Mouse (Mus musculus) subcutaneous adipose tissue, adult 2 months (tissue): Measurements from ENCODE around the gene Parm1. TPM values are rescaled to one million over a fixed set of nuclear protein-coding genes. Genes with fewer than 3 reads are reported as not detected.

Source experiments
- polyA plus RNA-seq: library from polyadenylated mRNA; depleted of rRNA; stranded (reverse); fragments of >200 nt; gene quantifications from 2 replicates; pipeline ENCODE4 v1.2.3, GENCODE M21; 2012; ENCODE audit warnings: low replicate concordance; rRNA removed

Parm1 gene
- 19.6 and 25.4 TPM in 2 replicates for polyA plus RNA-seq

DNA sequence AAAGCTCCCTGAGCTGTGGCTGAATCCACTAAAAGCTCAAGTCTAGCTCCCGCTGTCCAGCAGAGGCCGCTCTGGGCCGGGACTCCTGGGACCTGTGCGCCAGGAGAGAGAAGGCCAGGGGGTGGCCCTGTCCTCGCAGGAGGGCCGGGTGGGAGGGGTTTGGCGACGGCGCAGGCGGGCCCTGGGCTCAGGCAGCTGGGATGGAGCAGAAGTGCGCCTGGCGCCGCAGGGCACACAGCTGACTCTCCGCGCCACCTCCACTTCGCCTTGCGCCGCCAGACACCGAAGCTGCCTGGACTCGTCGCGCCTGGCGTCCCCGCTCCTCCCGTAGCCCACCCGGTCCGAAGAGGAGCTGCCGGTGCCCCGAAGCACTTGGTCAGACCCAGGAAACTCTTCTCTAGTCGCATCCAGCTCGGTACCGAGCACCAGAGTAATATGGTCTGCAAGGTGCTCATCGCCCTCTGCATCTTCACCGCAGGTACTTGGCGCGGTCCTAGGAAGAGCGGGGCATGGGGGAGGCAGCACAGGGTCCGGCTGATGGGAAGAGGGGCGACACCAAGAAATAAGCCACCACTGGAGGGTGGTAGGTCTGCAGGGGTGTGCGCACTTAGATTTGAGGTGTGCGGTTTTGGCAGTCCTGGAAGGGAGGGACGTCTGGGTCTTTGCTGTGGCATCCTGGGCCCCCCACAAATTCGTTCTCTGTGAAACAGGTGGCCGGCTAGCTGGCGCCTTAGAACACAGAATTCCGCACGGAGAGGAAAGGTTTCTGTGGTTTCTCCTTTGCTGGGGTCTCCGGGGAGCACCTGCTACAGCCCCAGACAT lies at the start of gene Parm1:
Gene Parm1, plus strand, starts transcription at position 136 of the 822 bp plus-strand sequence.

Other genes with a start within 250 kb of the Parm1 start
- 0.76 and 1.0 TPM in 2 replicates for gene Btc, start 114.6 kb upstream of the Parm1 start, polyA plus RNA-seq